Mouse (Mus musculus): Measurements from ENCODE around the gene Tmem183a.

GRCm38 (mm10) chr1:134393827-134394226 lies 32.0 kb upstream of the Tmem183a start:
- TF ChIP-seq CTCF (IDR thresholded peaks at IDR 0.05; ENCODE audit: low read depth, low read length) (no peak), POLR2A (IDR thresholded peaks at IDR 0.05; ENCODE audit: extremely low read depth, insufficient read depth, low read length) (no peak)
